Mouse (Mus musculus) intestine, embryonic 14.5 days (tissue): ENCODE measurements around the gene Vmn1r129. TPM values are rescaled to one million over a fixed set of nuclear protein-coding genes. Genes with fewer than 3 reads are reported as not detected.
"Not testable (repeated sequence)": the region's sequence is repeated elsewhere in the genome, so short reads cannot be mapped to it uniquely, and the experiment has no call there.

Experiments used
- ATAC-seq: fragments of 200-750 bp; cut with Nextera tagmentation; replicated peaks from 2 replicates; pipeline ENCODE4 v1.8.0; 2017; ENCODE audit warnings: low read depth, moderate number of reproducible peaks, moderate TSS enrichment, moderate library complexity; ENCODE audit not compliant: low FRiP score, low TSS enrichment
- DNase-seq: peaks from one replicate; pipeline ENCODE4 v3.0.0-alpha.2; 2018; ENCODE audit warnings: low spot score
- H3K27ac ChIP-seq: fragments of 300-500 bp; sonication (generic); 2 replicates; pipeline ENCODE4 v1.5.1; 2014; ENCODE audit warnings: low read depth, mild to moderate bottlenecking, control low read depth
- H3K27me3 ChIP-seq: fragments of 300-500 bp; sonication (generic); replicated peaks from 2 replicates; pipeline ENCODE4 v1.6.1; 2014; ENCODE audit warnings: low read length, control low read depth; ENCODE audit not compliant: control insufficient read depth, insufficient read depth
- H3K36me3 ChIP-seq: fragments of 300-500 bp; sonication (generic); 2 replicates; pipeline ENCODE4 v1.6.1; 2014; ENCODE audit warnings: low read length, control low read depth; ENCODE audit not compliant: control insufficient read depth, insufficient read depth
- H3K4me1 ChIP-seq: fragments of 300-500 bp; sonication (generic); replicated peaks from 2 replicates; pipeline ENCODE4 v1.6.1; 2014; ENCODE audit warnings: low read length, control low read depth, mixed read lengths; ENCODE audit not compliant: control insufficient read depth, insufficient read depth
- H3K4me2 ChIP-seq: fragments of 300-500 bp; sonication (generic); 2 replicates; pipeline ENCODE4 v1.6.1; 2014; ENCODE audit warnings: low read length
- H3K4me3 ChIP-seq: fragments of 300-500 bp; sonication (generic); 2 replicates; pipeline ENCODE4 v1.5.1; 2014; ENCODE audit warnings: low read depth, low read length, control low read depth, mixed read lengths
- H3K9ac ChIP-seq: fragments of 300-500 bp; sonication (generic); 2 replicates; pipeline ENCODE4 v1.6.1; 2014; ENCODE audit warnings: mild to moderate bottlenecking, low read length
- H3K9me3 ChIP-seq: fragments of 300-500 bp; sonication (generic); 2 replicates; pipeline ENCODE4 v1.6.1; 2016; ENCODE audit warnings: low read length, control low read depth; ENCODE audit not compliant: control insufficient read depth
- WGBS: fragments of 180-500 bp; shearing (Covaris S2); extraction: QIAGEN DNeasy Blood & Tissue Kit; methylation state at CpG from one replicate; pipeline ENCODE4 v1.1.7; 2014; 5-methylcytosine and 5-hydroxymethylcytosine counted together
- polyA plus RNA-seq: library from polyadenylated mRNA; unstranded; fragments of >200 nt; fragmentation: Nextera tagmentation; extraction: Ambion mirVana; gene quantifications from 2 replicates; pipeline ENCODE4 v1.2.1, GENCODE M21; 2014

The Vmn1r129 gene
- not detected in 2 replicates for polyA plus RNA-seq

- not testable (repeated sequence) for H3K27me3 ChIP-seq, H3K36me3 ChIP-seq, H3K9ac ChIP-seq, H3K4me3 ChIP-seq, H3K4me2 ChIP-seq, H3K27ac ChIP-seq, ATAC-seq, H3K4me1 ChIP-seq, DNase-seq, H3K9me3 ChIP-seq
- no CpG with 5 or more reads among the region's 1 CpGs for WGBS
Measured at GRCm38 (mm10) chr7:21361191-21361590, at the start of gene Vmn1r129. Vmn1r129 (minus strand) TSS chr7:21361291.

- not testable (repeated sequence) for H3K4me1 ChIP-seq, H3K9ac ChIP-seq, H3K27me3 ChIP-seq, H3K27ac ChIP-seq, DNase-seq, H3K4me2 ChIP-seq, H3K4me3 ChIP-seq, H3K9me3 ChIP-seq, H3K36me3 ChIP-seq, ATAC-seq
- WGBS = 50% methylated on average over 1 of the region's 1 CpGs
Measured at GRCm38 (mm10) chr7:21349073-21349472, 12.0 kb downstream of the Vmn1r129 start, which contains the start of gene Vmn1r128. Vmn1r128 (plus strand) TSS chr7:21349373.

- H3K9ac ChIP-seq, H3K36me3 ChIP-seq, H3K4me2 ChIP-seq, H3K4me1 ChIP-seq, ATAC-seq, H3K4me3 ChIP-seq, H3K9me3 ChIP-seq, H3K27ac ChIP-seq, H3K27me3 ChIP-seq, DNase-seq: not testable (repeated sequence)
- WGBS = no CpG with 5 or more reads among the region's 3 CpGs
Measured at GRCm38 (mm10) chr7:21319761-21320160, 41.3 kb downstream of the Vmn1r129 start, which contains the start of gene Vmn1r127. Vmn1r127 (minus strand) TSS chr7:21319861.

Other genes with a start within 250 kb of the Vmn1r129 start
- not detected in 2 replicates for gene Vmn1r122, start 227.2 kb downstream of the Vmn1r129 start, polyA plus RNA-seq
- not detected in 2 replicates for gene Vmn1r123, start 199.1 kb downstream of the Vmn1r129 start, polyA plus RNA-seq
- gene Gm5157, start 170.9 kb downstream of the Vmn1r129 start, polyA plus RNA-seq = not detected in 2 replicates
- not detected in 2 replicates for gene Vmn1r124, start 100.7 kb downstream of the Vmn1r129 start, polyA plus RNA-seq
- not detected in 2 replicates for gene Vmn1r125, start 89.1 kb downstream of the Vmn1r129 start, polyA plus RNA-seq
- gene Vmn1r126, start 59.8 kb downstream of the Vmn1r129 start, polyA plus RNA-seq = not detected in 2 replicates
- gene Vmn1r127, start 41.4 kb downstream of the Vmn1r129 start, polyA plus RNA-seq = not detected in 2 replicates
- gene Vmn1r128, start 11.9 kb downstream of the Vmn1r129 start, polyA plus RNA-seq = not detected in 2 replicates
- gene Gm6882, start 71.5 kb upstream of the Vmn1r129 start, polyA plus RNA-seq = not detected in 2 replicates
- not detected in 2 replicates for gene Vmn1r130, start 150.5 kb upstream of the Vmn1r129 start, polyA plus RNA-seq
- gene Vmn1r131, start 184.8 kb upstream of the Vmn1r129 start, polyA plus RNA-seq = not detected in 2 replicates